Mouse (Mus musculus): ENCODE data around the gene Gm47959.
A peak's percentile ranks its signal among the peaks of the same experiment; 100 is the strongest.

Gene Gm47959

GRCm38 (mm10) chr1:83032508-83032907 is 32.2 kb downstream of the Gm47959 start:
- no peak for DNase-seq (ENCODE audit: extremely low spot score)

- no peak for DNase-seq (ENCODE audit: extremely low spot score)
Measured at GRCm38 (mm10) chr1:83034509-83034908, 34.2 kb downstream of the Gm47959 start.

GRCm38 (mm10) chr1:83036892-83037667 is 36.7 kb downstream of the Gm47959 start:
- no peak for DNase-seq (ENCODE audit: extremely low spot score)

- peak; percentile 57 for DNase-seq (ENCODE audit: extremely low spot score)
Measured at GRCm38 (mm10) chr1:83038109-83038672, 37.8 kb downstream of the Gm47959 start, which contains the start of gene Slc19a3. Gene Slc19a3 (minus strand): TSS chr1:83038448.

- DNase-seq (ENCODE audit: extremely low spot score) = no peak
Measured at GRCm38 (mm10) chr1:83039080-83039479, 38.7 kb downstream of the Gm47959 start.

GRCm38 (mm10) chr1:83042380-83042779 is 42.0 kb downstream of the Gm47959 start, which contains the start of gene Krtap28-10:
Gene Krtap28-10 (minus strand): TSS chr1:83042480.
- DNase-seq (ENCODE audit: extremely low spot score) = no peak

- DNase-seq (ENCODE audit: extremely low spot score) = no peak
Measured at GRCm38 (mm10) chr1:83044882-83045427, 44.6 kb downstream of the Gm47959 start, which contains the start of gene Gm47969. Gene Gm47969 (plus strand): TSS chr1:83044932.
